Mouse (Mus musculus): ENCODE results near the gene Hist2h2ab.
"Not testable (repeated sequence)": the region's sequence is repeated elsewhere in the genome, so short reads cannot be mapped to it uniquely, and the experiment has no call there.

Hist2h2ab gene

DNA sequence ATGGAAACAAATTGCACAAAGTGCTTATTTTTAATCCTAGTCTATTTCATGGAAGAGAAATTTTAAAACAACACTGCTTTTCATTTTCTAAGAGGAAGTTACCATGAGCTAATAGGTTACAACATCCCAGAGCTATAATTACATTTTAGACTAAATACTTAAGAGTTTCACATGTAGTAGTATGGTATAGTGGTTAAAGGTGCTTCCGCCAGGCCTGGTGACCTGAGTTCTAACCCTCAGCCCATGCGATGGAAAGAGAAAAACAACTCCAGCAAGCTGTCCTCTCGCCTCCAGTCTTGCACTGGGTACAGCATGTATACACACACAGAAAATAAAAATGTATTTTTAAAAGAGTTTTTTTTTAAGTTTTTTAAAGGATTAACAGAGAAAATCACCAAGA is 32.1 kb downstream of the Hist2h2ab start:
- in situ Hi-C loops (cut with MboI, MseI) = no loop called here

DNA sequence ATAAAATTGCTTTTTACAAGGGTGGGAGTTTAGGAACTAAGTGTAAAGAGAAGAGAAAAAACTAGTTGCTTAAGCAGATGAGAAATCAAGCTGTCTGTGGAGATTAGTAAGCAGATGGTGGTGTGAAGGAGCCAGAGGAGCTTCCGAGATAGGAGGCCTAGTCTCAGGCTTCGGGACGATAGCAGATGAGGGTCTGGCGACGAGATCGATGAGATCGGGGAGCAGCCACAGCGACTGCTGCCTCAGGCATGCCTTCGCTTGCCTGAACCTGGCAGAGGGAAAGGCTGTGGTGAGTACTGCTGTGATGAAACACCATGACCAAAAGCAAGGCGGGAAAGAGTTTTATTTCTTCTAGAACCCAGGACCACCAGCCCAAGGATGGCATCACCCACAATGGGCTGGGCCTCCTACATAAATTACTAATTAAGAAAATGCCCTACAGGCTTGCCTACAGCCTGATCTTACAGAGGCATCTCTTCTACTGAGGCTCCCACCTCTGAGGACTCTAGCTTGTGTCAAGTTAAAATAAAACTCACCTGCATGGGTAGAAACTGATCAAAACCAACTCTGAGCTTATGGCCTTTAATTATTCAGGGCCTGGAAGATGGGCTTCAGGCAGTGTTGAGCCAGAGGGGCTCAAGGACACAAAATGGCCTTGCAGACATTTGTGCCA is 35.2 kb downstream of the Hist2h2ab start:
- in situ Hi-C loops (cut with MboI, MseI) = no loop called here

DNA sequence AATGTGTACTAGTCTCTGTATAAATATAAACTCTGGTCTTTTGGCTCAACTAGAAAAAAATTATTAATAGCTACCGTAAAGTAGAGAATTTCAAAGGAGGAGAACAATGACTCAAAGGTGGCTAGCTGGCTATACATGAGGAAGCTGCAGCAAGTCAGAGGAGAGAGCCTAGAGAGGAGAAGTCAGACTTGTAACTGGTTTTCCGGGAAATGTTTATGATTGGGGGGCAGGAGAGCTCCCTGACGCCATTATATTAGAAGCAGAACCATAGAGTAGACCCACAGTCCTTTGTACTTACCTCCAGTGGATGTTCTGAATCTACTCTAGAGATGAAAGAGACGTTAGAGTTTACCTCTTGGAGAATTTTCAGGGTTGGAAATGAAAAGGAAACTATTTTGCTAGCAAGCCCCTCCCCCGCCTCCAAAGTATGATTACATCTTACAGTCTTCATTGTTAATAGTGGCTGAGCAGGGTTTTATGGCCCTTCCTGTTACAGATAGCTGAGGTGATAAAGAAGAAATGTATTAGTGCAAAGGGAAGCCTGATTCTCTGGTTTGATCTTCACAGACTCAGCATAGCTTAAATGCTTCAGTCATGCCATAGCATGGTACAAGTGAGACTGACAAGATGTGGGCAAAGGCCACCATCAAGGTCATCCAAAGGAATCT is 36.4 kb downstream of the Hist2h2ab start:
- in situ Hi-C loops (cut with MboI, MseI) = no loop called here

DNA sequence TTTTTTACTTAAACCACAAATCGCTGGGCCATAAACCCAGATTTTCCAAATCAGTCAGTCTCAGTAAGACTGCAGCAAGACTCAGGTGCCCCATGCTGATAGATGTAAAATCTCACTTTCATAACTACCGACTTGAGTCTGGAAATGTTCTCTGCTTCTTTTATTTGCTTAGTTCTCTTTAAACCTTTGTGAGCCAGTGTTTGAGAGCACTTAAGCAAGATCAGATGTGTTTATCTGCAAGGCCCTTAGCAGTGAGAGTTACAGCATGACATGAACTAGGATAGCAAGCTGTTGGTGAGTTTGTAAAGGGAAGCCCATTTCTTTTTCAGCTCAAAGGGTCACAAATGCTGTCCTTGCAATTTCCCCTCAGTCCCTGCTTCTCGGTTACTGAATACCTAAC is 37.5 kb downstream of the Hist2h2ab start:
- in situ Hi-C loops (cut with MboI, MseI) = no loop called here

DNA sequence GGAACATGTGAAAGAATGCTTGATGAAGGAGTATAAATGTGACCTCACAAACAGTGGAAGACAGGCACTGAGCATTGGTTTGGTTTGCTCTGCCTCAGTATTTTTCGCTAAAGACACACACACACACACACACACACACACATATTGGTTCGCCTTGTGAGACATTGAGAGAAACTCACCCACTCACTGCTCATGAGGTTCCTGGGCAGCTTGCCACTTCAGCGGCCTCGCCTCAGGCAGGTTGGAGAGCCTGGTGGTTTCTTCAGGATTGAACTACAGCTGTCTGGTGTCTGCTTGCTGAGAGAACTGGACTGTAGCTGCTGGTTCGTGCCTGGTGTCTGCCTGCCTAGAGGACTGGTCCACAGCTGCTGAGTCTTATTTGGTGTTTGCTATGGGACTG is 40.6 kb downstream of the Hist2h2ab start:
- in situ Hi-C loops (cut with MboI, MseI) = no loop called here

DNA sequence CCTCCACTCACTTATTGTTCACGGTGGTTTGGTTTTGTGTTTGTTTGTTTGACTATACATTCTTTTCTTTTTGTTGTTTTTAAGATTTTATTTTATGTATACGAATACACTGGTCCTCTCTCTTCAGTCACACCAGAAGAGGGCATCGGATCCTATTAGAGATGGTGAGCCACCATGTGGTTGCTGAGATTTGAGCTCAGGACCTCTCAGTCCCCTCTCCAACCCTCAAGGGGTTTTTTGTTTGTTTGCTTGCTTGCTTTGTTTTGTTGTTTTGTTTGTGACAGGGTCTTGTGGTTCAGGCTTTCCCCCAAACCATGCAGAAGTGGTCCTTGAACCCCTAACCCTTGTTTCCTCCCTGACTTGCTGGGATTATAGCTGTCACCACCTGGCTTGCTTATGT is 42.0 kb downstream of the Hist2h2ab start:
- in situ Hi-C loops (cut with MboI, MseI) = no loop called here

DNA sequence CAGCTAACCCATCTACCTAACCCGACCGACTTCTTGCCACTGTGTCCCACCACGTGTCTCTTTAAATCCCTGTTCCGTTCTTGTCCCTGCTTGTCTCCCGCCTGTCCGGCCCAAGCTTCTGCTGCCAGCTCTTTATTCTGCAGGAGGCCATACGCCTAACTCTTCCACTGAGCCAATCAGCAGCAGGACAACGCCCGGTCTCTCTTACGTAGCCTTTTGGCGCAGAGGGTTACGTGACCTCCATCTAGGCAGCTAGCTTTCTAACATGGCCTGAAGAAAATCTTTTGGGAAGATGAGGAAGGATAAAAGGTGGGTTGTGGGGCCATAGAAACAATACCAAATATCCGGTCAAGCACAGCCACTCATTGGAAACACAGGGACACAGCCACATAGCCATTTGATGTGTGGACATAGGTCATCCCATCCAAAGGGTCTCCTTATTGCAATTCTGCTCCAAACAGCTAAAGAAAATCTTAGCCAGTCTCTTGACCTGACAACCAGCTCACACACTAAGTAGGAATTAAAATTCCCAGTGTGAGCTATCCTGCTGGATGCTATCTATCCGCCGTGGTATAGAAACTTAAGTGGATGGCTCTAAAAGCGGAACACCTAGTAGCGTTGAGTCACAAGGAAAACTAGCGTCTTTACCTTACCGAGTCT is 42.7 kb downstream of the Hist2h2ab start:
- in situ Hi-C loops (cut with MboI, MseI) = no loop called here

DNA sequence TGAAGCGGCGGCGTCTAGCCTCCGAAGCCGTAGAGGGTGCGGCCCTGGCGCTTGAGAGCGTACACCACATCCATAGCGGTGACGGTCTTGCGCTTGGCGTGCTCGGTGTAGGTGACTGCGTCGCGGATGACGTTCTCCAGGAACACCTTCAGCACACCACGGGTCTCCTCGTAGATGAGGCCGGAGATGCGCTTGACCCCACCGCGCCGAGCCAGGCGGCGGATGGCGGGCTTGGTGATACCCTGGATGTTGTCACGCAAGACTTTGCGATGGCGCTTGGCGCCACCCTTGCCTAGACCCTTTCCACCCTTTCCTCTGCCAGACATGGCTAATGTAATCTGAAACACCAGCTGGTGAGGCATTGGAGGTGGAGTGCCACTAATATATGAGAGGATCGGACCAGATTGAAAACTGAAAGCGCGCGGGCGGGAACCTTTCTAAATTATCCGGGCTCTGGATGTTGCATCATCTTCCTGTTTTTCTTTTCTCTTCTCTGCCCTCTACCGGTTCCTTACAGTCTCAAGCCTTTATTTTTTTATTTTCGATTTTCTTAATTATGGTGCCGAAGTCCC is 43.4 kb downstream of the Hist2h2ab start, which contains the start of gene Hist2h4:
Hist2h4 (minus strand) TSS at position 333 of the 572 bp plus-strand sequence.
- in situ Hi-C loops (cut with MboI, MseI) = no loop called here

DNA sequence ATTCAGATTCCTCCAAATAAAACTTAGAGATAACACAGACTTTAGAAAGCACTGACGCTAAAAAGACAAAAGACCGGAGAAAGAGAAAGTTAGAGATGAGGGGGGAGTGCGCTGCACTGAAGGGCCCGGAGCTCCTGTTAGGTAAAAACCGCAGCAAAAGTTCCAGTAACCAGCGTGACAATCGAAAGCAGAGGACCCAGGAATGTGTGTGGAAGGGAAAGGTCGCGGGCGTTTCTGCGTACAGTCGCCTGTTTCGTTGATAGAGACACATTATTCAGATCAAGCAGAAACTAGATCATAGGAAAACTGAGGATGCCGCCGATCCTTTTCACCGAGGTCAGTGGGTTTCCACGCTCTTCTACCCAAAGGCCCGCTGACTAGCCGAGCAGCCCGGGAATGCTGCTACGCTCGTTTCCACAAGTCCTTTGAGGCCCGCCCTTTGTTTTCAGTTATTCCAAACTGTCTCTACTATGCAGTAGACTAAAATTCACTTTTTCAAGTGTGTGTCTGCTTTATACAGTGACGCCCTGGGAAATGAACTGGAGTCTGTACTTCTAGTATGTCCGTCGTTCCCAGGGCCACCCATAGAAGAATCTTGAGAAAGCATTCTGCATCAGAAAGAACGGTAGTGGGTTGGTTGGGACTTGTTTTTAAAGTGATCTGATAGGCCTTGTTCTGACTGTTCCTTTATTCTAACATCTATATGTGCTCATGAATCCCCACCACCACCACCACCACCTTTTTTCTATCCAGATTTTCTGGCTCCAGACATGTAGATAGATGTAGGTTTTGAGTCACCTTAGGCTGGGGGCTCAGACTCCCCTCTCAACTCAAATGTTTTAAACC is 44.1 kb downstream of the Hist2h2ab start:
- in situ Hi-C loops (cut with MboI, MseI) = no loop called here

DNA sequence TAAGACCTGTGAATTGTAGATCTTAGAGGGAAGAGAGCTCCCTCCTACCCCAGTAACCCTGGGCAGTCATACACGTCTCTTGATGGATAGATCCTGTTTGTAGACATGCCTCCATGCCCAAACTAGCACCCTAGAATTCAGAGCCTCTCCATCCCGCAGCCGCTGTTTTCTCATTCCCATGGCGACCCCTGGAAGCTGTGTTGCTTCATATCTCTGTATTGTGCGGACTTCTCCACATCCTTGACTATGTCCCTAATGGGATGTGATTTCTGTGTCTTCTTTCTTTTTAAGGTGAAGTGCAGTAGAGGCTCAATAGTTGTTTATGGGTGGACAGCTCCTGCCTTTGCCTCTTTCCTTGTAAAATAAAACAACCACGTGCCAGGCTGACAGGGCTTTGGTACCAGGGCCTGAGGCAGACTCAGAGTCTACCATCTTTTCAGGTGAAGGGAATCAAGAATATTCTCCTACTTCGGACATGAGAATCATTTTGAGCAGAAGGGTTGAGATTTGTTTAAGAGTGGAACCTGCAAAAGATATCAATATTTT is 44.8 kb downstream of the Hist2h2ab start:
- in situ Hi-C loops (cut with MboI, MseI) = no loop called here

DNA sequence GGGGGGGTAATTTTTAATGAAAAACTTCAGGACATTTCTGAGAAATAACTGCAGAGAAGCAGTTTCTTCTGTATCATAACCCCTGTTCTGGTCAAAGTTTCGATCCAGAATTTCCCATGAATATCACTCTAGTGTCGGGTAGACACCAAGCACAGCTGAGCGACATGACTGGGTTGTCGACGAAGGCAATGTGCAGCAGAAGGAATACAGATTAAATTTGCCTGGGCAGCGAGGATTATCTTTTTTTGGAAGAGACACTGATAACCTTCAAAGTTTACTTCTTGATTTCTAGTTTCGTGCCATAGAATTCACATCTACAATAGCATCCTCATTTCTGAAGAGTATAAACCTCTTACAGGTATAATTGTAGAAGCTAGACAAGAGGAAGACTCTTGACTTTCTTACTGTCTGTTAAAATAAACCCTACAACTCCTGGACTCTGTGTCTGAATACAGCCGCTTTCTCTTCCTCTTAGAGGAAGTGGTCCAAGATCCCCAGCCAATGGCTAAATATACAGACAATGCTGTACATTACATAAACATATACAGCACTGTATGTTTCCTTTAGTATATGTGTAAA is 46.6 kb downstream of the Hist2h2ab start:
- in situ Hi-C loops (cut with MboI, MseI) = no loop called here

DNA sequence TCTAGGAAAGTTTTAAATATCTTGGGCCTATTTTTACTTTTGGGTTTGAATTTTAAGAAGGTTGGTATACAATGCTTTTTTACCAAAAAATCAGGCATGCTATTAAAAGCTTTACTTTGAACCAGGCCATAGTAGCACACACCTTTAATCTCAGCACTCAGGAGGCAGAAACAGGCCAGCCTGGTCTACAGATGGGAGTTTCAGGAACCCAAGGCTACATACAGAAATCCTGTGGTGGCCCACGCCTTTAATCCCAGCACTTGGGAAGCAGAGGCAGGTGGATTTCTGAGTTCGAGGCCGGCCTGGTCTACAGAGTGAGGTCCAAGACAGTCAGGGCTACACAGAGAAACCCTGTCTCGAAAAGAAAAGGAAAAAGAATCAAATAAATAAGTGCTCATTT is 47.9 kb downstream of the Hist2h2ab start:
- in situ Hi-C loops (cut with MboI, MseI) = no loop called here

DNA sequence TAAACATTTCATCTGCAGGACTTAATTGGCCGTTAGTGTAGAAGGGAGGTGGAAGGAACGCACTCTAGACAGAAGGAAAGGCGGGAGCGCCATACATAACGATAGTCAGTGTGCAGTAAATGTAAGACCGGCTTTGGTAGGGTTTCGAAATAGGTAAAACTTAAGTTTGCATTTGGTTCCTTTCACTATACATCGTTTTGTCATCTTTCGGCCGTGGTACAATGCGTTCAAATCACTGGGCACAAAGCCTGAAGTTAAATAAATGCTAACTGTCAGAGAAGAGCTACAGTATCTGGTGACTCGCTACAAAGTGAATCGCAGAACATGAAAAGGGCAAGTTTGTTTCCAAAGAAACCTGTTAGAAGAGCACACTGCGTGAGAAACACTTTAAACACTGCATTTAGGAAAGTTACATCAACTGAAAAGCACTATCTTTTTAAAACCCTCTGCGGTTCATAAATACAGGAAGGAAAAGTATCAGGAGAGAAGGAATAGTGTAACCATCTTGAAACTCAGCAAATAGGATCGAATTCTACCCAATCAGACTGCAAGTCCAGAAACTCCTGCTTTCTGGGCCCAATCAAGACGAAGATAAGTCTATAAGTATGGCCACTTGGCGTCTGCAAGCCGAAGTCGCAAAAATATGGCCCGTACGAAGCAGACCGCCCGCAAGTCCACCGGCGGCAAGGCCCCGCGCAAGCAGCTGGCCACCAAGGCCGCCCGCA is 48.5 kb downstream of the Hist2h2ab start, which contains the start of gene Hist2h3b:
Hist2h3b (plus strand) TSS at position 604 of the 725 bp plus-strand sequence.
- in situ Hi-C loops (cut with MboI, MseI) = no loop called here

DNA sequence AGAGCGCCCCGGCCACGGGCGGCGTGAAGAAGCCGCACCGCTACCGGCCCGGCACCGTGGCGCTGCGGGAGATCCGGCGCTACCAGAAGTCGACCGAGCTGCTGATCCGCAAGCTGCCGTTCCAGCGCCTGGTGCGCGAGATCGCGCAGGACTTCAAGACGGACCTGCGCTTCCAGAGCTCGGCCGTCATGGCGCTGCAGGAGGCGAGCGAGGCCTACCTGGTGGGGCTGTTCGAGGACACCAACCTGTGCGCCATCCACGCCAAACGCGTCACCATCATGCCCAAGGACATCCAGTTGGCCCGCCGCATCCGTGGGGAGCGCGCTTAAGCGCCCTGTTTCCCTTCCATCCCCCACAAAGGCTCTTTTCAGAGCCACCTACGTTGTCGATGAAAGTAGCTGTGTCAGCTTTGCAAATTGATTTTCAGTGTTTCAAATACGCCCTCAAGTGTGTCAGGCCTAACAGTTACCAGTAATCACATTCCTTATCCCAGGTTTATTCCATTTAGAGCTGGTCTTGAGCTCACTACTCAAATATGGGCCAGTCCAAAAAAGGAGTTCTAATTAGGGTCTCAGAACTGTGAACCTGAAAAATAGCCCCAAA is 49.2 kb downstream of the Hist2h2ab start:
- in situ Hi-C loops (cut with MboI, MseI) = not testable (repeated sequence)

All from T-helper 17 cell (primary cell).